Mouse (Mus musculus) cortical plate, adult 2 months (tissue): ENCODE data around the gene Chd1. TPM values are rescaled to one million over a fixed set of nuclear protein-coding genes. Genes with fewer than 3 reads are reported as not detected.
"Not testable (repeated sequence)": the region's sequence is repeated elsewhere in the genome, so short reads cannot be mapped to it uniquely, and the experiment has no call there.

Experiments used
- H3K27ac ChIP-seq: fragments of 200-500 bp; 2 replicates; pipeline ENCODE4 v1.5.1; 2012; ENCODE audit warnings: low read length, control low read depth, inconsistent platforms; ENCODE audit not compliant: insufficient read depth
- H3K4me1 ChIP-seq: fragments of 200-500 bp; 2 replicates; pipeline ENCODE4 v1.6.1; 2011; ENCODE audit warnings: low read length; ENCODE audit not compliant: control insufficient read depth, insufficient read depth
- H3K4me3 ChIP-seq: fragments of 200-500 bp; 2 replicates; pipeline ENCODE4 v1.5.1; 2011; ENCODE audit warnings: mild to moderate bottlenecking, low read length, control low read depth; ENCODE audit not compliant: insufficient read depth
- CTCF ChIP-seq: fragments of 200-500 bp; IDR thresholded peaks from 2 replicates; pipeline ENCODE4 v1.5.1; 2011; ENCODE audit warnings: mild to moderate bottlenecking, control low read depth, low read length; ENCODE audit not compliant: insufficient read depth; ENCODE audit errors: extremely low read depth
- POLR2A ChIP-seq: fragments of 200-500 bp; IDR thresholded peaks from 2 replicates; pipeline ENCODE4 v1.6.1; 2011; ENCODE audit warnings: mild to moderate bottlenecking, low read length, control low read depth; ENCODE audit not compliant: insufficient read depth; ENCODE audit errors: extremely low read depth
- polyA plus RNA-seq: library from polyadenylated mRNA; depleted of rRNA; stranded (reverse); fragments of >200 nt; gene quantifications from 2 replicates; pipeline ENCODE4 v1.2.3, GENCODE M21; 2012

Gene Chd1
- polyA plus RNA-seq, 1 experiment, result 5.6 TPM

DNA sequence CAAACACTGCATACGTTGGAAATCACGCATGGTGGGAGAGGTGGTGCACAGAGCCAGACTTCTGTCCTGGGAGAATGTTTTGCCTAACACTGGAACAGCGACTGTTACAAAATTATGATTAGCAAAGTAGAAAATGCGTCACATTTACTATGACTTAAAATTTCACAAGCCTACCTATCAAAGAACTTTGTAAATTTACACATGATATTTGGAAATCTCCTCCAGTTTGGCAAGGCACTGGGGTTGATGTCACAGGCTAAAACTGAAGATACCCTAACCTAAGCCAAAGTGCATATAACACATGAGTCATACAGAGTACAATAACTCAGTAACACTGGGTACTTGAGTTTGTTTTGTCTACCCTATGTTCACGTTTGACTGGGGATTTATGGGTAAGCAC, 3.3 kb upstream of the Chd1 start:
- no peak overlapping the region for H3K4me3 ChIP-seq
- TF ChIP-seq POLR2A (no peak), CTCF (no peak)
- H3K4me1 ChIP-seq, result no peaks in the 10 kb centered on the region; the same call in 1 of the 2 replicates
- H3K27ac ChIP-seq, result no peak overlapping the region

DNA sequence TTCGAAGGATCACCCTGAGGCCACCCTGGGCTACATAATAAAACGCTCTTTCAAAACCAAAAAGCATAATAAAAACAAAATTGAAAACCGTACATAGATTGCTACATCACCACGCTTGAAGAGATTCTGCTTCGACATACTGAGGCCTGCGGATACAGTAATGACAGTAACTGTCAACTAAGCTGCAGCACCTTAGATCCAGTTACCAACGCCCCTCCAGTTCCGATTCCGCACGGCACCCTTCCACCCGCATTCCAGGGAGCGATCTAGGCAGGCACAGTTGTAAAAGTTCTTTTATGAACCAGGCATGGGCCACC, 651 bp upstream of the Chd1 start:
- H3K27ac ChIP-seq, result peak overlapping the region; percentile 95
- H3K4me1 ChIP-seq, result peaks cover 2% of the 10 kb centered on the region; the same call in 1 of the 2 replicates
- H3K4me3 ChIP-seq, result peak overlapping the region; percentile 78
- no peak for TF ChIP-seq POLR2A
- no peak for TF ChIP-seq CTCF

DNA sequence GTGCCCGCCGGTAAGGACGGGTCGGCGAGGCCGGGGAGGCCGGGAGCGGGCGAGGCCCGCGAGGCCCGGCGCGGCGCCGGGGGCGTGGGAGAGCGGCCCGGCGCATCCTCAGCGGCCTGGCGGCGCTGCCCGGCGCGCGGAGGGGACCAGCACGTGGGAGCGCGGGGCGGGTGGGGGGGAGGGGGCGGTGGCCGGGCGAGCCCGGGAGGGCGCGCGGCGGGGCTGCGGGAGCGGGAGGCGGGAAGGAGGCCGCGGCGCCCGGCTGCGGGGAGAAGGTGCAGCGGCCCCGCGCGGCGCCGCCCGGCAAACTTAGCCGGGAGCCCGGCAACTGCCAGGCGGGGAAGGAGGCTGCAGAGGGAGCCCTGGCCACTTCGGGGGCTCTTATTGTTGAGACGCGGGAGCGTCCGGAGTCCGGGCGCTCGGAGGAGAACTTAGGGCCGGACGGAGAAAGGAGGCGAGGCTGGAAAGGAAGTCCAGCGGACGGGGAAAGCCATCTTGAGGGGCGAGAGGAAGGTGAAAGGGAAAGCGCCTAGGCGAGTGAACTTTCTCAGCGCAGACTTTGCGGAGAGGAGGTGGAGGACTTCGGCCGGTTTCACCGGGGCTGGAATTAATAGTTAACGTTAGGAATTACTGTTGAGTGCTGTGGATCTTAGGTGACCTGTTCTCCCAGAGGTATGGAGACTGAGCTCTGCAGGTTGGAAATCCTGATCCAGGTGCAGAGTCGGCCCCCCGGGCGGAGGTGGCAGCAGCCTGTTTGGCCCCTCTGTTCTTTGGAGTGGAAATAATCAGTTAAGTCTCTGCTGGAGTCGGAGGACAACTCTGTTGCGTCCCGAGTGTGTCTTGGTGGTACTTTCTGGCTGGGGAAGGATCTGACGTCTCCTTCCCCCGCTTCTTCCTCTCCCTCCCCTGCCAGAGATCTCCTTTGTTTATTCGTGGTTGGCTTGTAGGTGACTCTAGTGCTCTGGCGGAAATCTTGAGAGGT, 827 bp downstream of the Chd1 start:
- TF ChIP-seq POLR2A (no peak), CTCF (no peak)
- Histone ChIP-seq H3K4me3 (peak overlapping the region; percentile 78), H3K4me1 (peaks cover 2% of the 10 kb centered on the region; the same call in 1 of the 2 replicates), H3K27ac (peak overlapping the region; percentile 94)

DNA sequence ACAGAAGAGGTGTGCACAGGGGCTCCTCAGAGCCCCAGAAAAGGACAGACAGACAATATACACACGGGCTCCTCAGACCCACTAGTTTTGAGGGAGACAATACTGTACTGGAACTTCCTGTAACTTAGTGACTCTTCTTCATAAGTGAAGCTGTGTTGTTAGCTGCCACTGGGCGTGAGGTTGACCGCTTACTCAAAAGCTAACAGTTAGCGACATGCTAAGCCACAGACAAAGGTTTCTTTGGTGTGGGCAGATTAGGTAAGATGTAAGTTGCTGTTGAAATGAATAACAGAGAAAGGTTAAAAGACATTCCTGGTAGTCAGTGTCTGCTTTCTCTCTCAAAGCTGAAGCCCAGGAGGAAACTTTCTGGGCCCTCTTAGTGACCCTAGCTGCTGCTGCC, 9.7 kb downstream of the Chd1 start:
- H3K4me1 ChIP-seq, result no peaks in the 10 kb centered on the region; the same call in 1 of the 2 replicates
- H3K27ac ChIP-seq, result no peak overlapping the region
- TF ChIP-seq CTCF (no peak), POLR2A (no peak)
- no peak overlapping the region for H3K4me3 ChIP-seq

DNA sequence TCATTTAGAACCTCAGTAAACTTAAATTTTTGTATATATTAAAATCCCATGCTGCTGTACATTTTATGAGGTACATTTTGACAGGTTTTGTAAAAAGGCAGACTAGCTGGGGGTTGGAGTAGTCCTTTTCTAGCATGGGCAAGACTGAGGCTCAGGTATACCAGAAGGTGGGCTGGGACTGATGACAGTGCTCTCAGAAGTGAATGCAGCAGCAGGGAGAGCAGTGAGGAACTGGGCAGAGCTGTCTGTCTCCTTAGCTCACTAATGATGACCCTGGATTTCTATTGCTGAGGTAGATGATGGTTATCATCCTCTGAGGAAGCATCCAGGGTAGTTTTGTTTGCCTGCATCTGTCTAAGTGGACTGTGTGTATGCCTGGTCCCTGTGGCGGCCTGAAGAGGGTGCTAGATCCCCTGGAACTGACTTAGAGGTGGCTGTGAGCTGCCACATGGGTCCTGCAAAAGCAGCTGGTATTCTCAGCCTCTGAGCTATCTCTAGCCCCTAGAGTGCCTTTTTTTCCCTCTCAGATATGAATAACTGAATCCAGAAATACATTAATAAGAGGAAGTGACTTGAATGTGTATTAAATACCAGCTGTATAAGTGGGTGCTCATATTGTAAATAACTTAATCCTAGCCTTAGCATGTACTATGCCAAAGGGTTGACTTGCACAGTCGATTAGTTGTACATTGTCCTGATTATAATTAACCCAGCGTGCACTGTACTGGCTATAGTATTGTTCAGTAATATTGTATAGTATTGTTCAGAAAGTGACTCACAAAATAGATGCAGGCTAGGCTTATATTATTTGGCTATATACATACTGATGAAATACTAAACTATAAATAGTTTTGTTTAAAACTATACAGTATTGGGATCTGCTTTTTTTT, 10.5 kb downstream of the Chd1 start:
- no peaks in the 10 kb centered on the region; the same call in 1 of the 2 replicates for H3K4me1 ChIP-seq
- H3K4me3 ChIP-seq, result no peak overlapping the region
- TF ChIP-seq CTCF, result 0 out of 2 replicates have a peak, but pooled peaks have one; percentile 30
- no peak for TF ChIP-seq POLR2A
- no peak overlapping the region for H3K27ac ChIP-seq

DNA sequence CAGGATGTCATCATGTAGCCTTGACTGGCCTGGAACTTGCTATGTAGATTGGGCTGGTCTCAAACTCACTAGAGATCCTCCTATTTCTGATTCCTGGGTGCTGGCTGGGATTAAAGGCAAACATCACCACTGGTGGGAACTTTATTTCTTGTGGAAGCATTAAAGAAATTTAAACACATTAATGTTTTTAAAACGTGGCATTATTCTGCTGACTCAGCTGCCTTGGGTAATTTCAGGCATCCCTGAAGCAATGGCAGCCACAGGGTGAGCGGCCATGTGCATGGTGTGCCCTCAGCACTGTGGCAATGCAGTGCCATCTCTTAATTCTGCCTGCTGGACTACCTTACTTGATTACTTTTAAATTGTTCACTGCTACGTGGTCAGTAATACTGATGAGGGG, 11.2 kb downstream of the Chd1 start:
- Histone ChIP-seq H3K4me3 (no peak overlapping the region), H3K27ac (no peak overlapping the region), H3K4me1 (no peaks in the 10 kb centered on the region; the same call in 1 of the 2 replicates)
- no peak for TF ChIP-seq CTCF
- no peak for TF ChIP-seq POLR2A

DNA sequence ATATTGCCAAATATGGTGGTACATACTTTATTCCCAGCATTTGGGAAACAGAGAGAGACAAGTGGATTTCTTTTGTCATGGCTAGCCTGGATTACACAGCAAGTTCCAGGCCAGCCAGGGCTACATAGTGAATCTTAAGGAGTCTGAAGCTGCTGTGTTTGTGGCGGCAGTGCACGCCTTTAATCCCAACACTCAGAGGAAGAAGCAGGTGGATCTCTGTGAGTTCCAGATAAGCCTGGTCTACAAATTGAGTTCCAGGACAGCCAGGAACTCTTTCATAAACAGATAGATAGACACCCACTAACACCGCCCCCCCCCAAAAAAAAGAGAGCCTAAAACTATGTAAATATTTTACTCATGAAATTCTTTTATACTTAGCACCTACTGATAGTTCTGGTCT, 16.1 kb downstream of the Chd1 start:
- no peak for TF ChIP-seq CTCF
- TF ChIP-seq POLR2A, result no peak
- Histone ChIP-seq H3K4me3 (no peak overlapping the region), H3K4me1 (no peaks in the 10 kb centered on the region; the same call in 1 of the 2 replicates), H3K27ac (no peak overlapping the region)

DNA sequence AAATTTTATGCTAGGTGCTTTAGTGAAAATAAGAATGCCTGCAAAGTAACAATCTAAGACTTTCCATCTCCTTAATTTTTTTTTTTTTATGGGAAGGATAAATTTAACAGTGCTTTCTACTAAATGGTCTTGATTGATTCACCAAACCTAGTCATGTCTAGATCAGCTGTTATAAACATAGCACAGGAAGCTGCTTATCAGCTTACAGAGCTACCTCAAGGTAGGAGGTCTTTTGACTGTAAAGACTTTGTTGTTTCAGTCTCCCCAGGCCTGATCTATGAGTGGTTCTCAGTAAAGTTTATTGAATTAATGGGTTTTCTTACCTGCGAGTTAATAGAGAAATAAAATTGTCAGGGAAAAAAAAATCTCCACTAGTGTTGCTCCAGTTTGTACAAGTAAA, 18.5 kb downstream of the Chd1 start:
- no peak overlapping the region for H3K4me3 ChIP-seq
- TF ChIP-seq POLR2A (no peak), CTCF (no peak)
- no peak overlapping the region for H3K27ac ChIP-seq
- H3K4me1 ChIP-seq, result no peaks in the 10 kb centered on the region; the same call in 1 of the 2 replicates

DNA sequence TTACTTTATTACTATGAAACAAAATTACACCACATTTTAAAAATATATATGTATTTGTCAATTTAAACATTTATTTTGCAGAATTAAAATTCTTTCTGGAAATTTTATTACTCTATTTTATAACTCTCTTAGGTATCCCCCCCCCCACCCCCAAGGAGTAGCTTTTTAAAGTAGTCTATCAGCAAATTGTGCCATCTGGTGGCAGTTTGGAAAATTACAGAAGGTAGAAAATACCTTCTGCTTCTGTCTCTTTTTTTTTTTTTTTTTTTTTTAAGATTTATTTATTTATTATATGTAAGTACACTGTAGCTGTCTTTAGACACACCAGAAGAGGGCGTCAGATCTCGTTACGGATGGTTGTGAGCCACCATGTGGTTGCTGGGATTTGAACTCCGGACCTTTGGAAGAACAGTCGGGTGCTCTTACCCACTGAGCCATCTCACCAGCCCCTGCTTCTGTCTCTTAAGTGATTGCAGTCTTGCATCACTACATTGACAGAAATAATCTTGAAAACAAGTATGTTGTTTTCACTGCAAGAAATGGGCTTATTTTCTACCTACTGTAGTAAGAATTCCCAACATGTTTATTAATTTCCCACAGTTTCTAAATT, 19.2 kb downstream of the Chd1 start:
- not testable (repeated sequence) for H3K27ac ChIP-seq, H3K4me1 ChIP-seq, H3K4me3 ChIP-seq
